Mouse (Mus musculus) CH12.LX (cell line): ENCODE results near the gene Zdhhc25. TPM values are rescaled to one million over a fixed set of nuclear protein-coding genes. Genes with fewer than 3 reads are reported as not detected.

Source experiments
- DNase-seq: peaks from one replicate; pipeline ENCODE4 v3.0.0-alpha.2; 2013; ENCODE audit errors: extremely low read depth
- H3K27ac ChIP-seq: 2 replicates; pipeline ENCODE4 v1.5.1; 2012; ENCODE audit warnings: low read depth, mild to moderate bottlenecking, control low read depth, moderate library complexity; ENCODE audit not compliant: insufficient read depth
- H3K27me3 ChIP-seq: replicated peaks from 2 replicates; pipeline ENCODE3; 2012; ENCODE audit warnings: inconsistent platforms
- H3K36me3 ChIP-seq, 2 experiments: replicated peaks in 1 of 2; 2 replicates each; pipeline versions ENCODE3 to v1.6.1; 2012; ENCODE audit warnings: inconsistent platforms in 1 of 2, low read length in 1 of 2, mild to moderate bottlenecking in 1 of 2, mixed read lengths in 1 of 2, moderate library complexity in 1 of 2; ENCODE audit not compliant: control insufficient read depth in 1 of 2, insufficient read depth in 1 of 2
- H3K4me1 ChIP-seq, 2 experiments: 2 replicates each; pipeline ENCODE4 v1.6.1; 2012; ENCODE audit warnings: inconsistent platforms in 1 of 2, moderate library complexity in 1 of 2; ENCODE audit not compliant: insufficient read depth in 2 of 2, control insufficient read depth in 1 of 2
- H3K4me2 ChIP-seq: 2 replicates; pipeline ENCODE4 v1.6.1; 2012; ENCODE audit warnings: low read depth, mild to moderate bottlenecking, control low read depth; ENCODE audit not compliant: poor library complexity, insufficient read depth, severe bottlenecking
- H3K4me3 ChIP-seq, 3 experiments: fragments of 150-350 bp in 1 of 3; sonication (generic) in 1 of 3; replicated peaks in 1 of 3; 2 replicates each; pipeline versions ENCODE3 to v1.5.1; 2011 to 2012; ENCODE audit warnings: low read depth in 2 of 3, low read length in 2 of 3, mild to moderate bottlenecking in 2 of 3, moderate library complexity in 2 of 3, control low read depth in 1 of 3, improper control_type of control experiment in 1 of 3, inconsistent platforms in 1 of 3, mixed read lengths in 1 of 3; ENCODE audit not compliant: poor library complexity in 1 of 3
- H3K79me2 ChIP-seq: replicated peaks from 2 replicates; pipeline ENCODE4 v1.6.1; 2012; ENCODE audit warnings: mild to moderate bottlenecking, moderate library complexity; ENCODE audit not compliant: control insufficient read depth, poor library complexity, insufficient read depth, severe bottlenecking; ENCODE audit errors: extremely low read depth
- H3K9ac ChIP-seq: 2 replicates; pipeline ENCODE4 v1.6.1; 2012; ENCODE audit warnings: low read depth, mild to moderate bottlenecking, control low read depth, moderate library complexity; ENCODE audit not compliant: insufficient read depth
- H3K9me3 ChIP-seq: replicated peaks from 2 replicates; pipeline ENCODE3; 2012; ENCODE audit warnings: low read length, inconsistent platforms, mixed read lengths
- BHLHE40 ChIP-seq: IDR thresholded peaks from 2 replicates; pipeline ENCODE4 v1.6.1; 2011; ENCODE audit warnings: mild to moderate bottlenecking, low read depth, low read length, improper control_type of control experiment
- CHD2 ChIP-seq: IDR thresholded peaks from 2 replicates; pipeline ENCODE4 v1.6.1; 2011; ENCODE audit warnings: low read length, improper control_type of control experiment
- CTCF ChIP-seq, 2 experiments: IDR thresholded peaks in 1 of 2; conservative IDR thresholded peaks in 1 of 2; 2 replicates each; pipeline ENCODE4 v1.5.1; 2011 to 2012; ENCODE audit warnings: low read depth in 2 of 2, low read length in 2 of 2, improper control_type of control experiment in 1 of 2, inconsistent platforms in 1 of 2, mild to moderate bottlenecking in 1 of 2, moderate library complexity in 1 of 2
- ETS1 ChIP-seq: conservative IDR thresholded peaks from 2 replicates; pipeline ENCODE4 v1.6.1; 2012; ENCODE audit warnings: low read depth, mild to moderate bottlenecking, inconsistent platforms, low read length, improper control_type of control experiment, moderate library complexity
- HCFC1 ChIP-seq: IDR thresholded peaks from 2 replicates; pipeline ENCODE4 v1.6.1; 2012; ENCODE audit warnings: low read depth, mild to moderate bottlenecking, inconsistent platforms, low read length, improper control_type of control experiment
- JUND ChIP-seq: conservative IDR thresholded peaks from 2 replicates; pipeline ENCODE4 v1.6.1; 2011; ENCODE audit warnings: low read depth, low read length, improper control_type of control experiment
- KAT2A ChIP-seq: IDR thresholded peaks from 2 replicates; pipeline ENCODE4 v1.6.1; 2012; ENCODE audit warnings: low read length, improper control_type of control experiment, inconsistent platforms; ENCODE audit not compliant: insufficient replicate concordance
- MAFK ChIP-seq: IDR thresholded peaks from 2 replicates; pipeline ENCODE4 v1.6.1; 2011; ENCODE audit warnings: low read length, improper control_type of control experiment; ENCODE audit not compliant: insufficient replicate concordance
- MAX ChIP-seq: IDR thresholded peaks from 2 replicates; pipeline ENCODE4 v1.6.1; 2011; ENCODE audit warnings: low read length, improper control_type of control experiment
- MAZ ChIP-seq: IDR thresholded peaks from 2 replicates; pipeline ENCODE4 v1.6.1; 2012; ENCODE audit warnings: low read depth, mild to moderate bottlenecking, inconsistent platforms, low read length, improper control_type of control experiment, moderate library complexity
- MEF2A ChIP-seq: IDR thresholded peaks from 2 replicates; pipeline ENCODE4 v1.6.1; 2014; ENCODE audit warnings: low read depth, mild to moderate bottlenecking, inconsistent platforms, low read length, improper control_type of control experiment, borderline replicate concordance
- MXI1 ChIP-seq: IDR thresholded peaks from 2 replicates; pipeline ENCODE4 v1.6.1; 2011; ENCODE audit warnings: mild to moderate bottlenecking, low read depth, low read length, improper control_type of control experiment
- MYC ChIP-seq: IDR thresholded peaks from 2 replicates; pipeline ENCODE4 v1.6.1; 2011; ENCODE audit warnings: low read depth, mild to moderate bottlenecking, improper control_type of control experiment, low read length
- NRF1 ChIP-seq: IDR thresholded peaks from 2 replicates; pipeline ENCODE4 v1.6.1; 2014; ENCODE audit warnings: low read depth, mild to moderate bottlenecking, inconsistent platforms, low read length, improper control_type of control experiment, moderate library complexity
- PAX5 ChIP-seq: IDR thresholded peaks from 2 replicates; pipeline ENCODE4 v1.6.1; 2012; ENCODE audit warnings: low read length, inconsistent platforms, mixed read lengths
- POLR2A ChIP-seq: IDR thresholded peaks from 2 replicates; pipeline ENCODE4 v1.6.1; 2011; ENCODE audit warnings: low read depth, mild to moderate bottlenecking, improper control_type of control experiment, low read length
- POLR2AphosphoS2 ChIP-seq: IDR thresholded peaks from 2 replicates; pipeline ENCODE4 v1.6.1; 2011; ENCODE audit warnings: low read depth, low read length, improper control_type of control experiment
- RCOR1 ChIP-seq: conservative IDR thresholded peaks from 2 replicates; pipeline ENCODE4 v1.6.1; 2012; ENCODE audit warnings: low read depth, mild to moderate bottlenecking, inconsistent platforms, low read length, improper control_type of control experiment
- SMC3 ChIP-seq: IDR thresholded peaks from 2 replicates; pipeline ENCODE4 v1.6.1; 2011; ENCODE audit warnings: low read depth, low read length, improper control_type of control experiment
- USF1 ChIP-seq: IDR thresholded peaks from 2 replicates; pipeline ENCODE4 v1.6.1; 2014; ENCODE audit warnings: low read depth, mild to moderate bottlenecking, inconsistent platforms, low read length, improper control_type of control experiment
- ZC3H11A ChIP-seq: IDR thresholded peaks from 2 replicates; pipeline ENCODE4 v1.6.1; 2012; ENCODE audit warnings: low read depth, mild to moderate bottlenecking, inconsistent platforms, low read length, improper control_type of control experiment
- ZKSCAN1 ChIP-seq: IDR thresholded peaks from 2 replicates; pipeline ENCODE4 v1.6.1; 2012; ENCODE audit warnings: low read depth, inconsistent platforms, low read length, improper control_type of control experiment, borderline replicate concordance
- ZNF384 ChIP-seq: IDR thresholded peaks from 2 replicates; pipeline ENCODE4 v1.6.1; 2012; ENCODE audit warnings: low read depth, low read length, improper control_type of control experiment, inconsistent platforms
- dilution Hi-C: fragments of 300-500 bp; cut with MboI; formaldehyde crosslinking; loops from 2 replicates; pipeline ENCODE4 v1.14.3; 2020; ENCODE audit warnings: low sequenced_read_pairs; ENCODE audit not compliant: extremely low pct_unique_long_range_greater_than_20kb, extremely low pct_ligation_motif_present
- in situ Hi-C: fragments of 300-500 bp; cut with MboI; formaldehyde crosslinking; loops from 3 replicates; pipeline ENCODE4 v1.14.3; 2019; ENCODE audit warnings: low sequenced_read_pairs, low pct_ligation_motif_present, low pct_unique_long_range_greater_than_20kb, mixed read lengths
- polyA plus RNA-seq: library from polyadenylated mRNA; unstranded; fragments of >175 nt; gene quantifications from 2 replicates; pipeline ENCODE4 v1.2.1, GENCODE M21; 2012; ENCODE audit warnings: low read depth; ENCODE audit not compliant: insufficient read length
- total RNA-seq, 2 experiments: library from RNA; depleted of rRNA; stranded (reverse); fragments of 300-350 nt in 1 of 2; fragments of >200 nt in 1 of 2; gene quantifications; 2 replicates each; pipeline ENCODE4 v1.2.3; 2012 to 2014

The Zdhhc25 gene
- total and polyA plus RNA-seq, 3 experiments: not detected

- in situ Hi-C loops: no loop called here
- Histone ChIP-seq H3K4me3 (no peak overlapping the region), H3K4me1 (no peaks in the 10 kb centered on the region), H3K27ac (no peak overlapping the region), H3K27me3 (peaks cover 35% of the 10 kb centered on the region), H3K36me3 (no peaks in the 10 kb centered on the region), H3K4me2 (no peak overlapping the region), H3K79me2 (no peaks in the 10 kb centered on the region), H3K9ac (no peak overlapping the region), H3K9me3 (peaks cover 5% of the 10 kb centered on the region)
- dilution Hi-C loops: no loop called here
- TF ChIP-seq PAX5: no peak
- TF ChIP-seq JUND: no peak
- no peak for TF ChIP-seq MAZ
- no peak for TF ChIP-seq MYC
- no peak for TF ChIP-seq RCOR1
- no peak for TF ChIP-seq HCFC1
- no peak for TF ChIP-seq POLR2AphosphoS2
- TF ChIP-seq KAT2A: no peak
- no peak for TF ChIP-seq CHD2
- TF ChIP-seq ZNF384: no peak
- no peak for TF ChIP-seq USF1
- TF ChIP-seq MXI1: no peak
- no peak for TF ChIP-seq CTCF (conservative IDR thresholded peaks at IDR 0.05 in 1 of 2, IDR thresholded peaks at IDR 0.05 in 1 of 2; ENCODE audit: low read depth in 2 of 2, low read length in 2 of 2)
- TF ChIP-seq MEF2A: no peak
- DNase-seq: no peak
These were observed 3.6 kb downstream of the Zdhhc25 start for GRCm38 (mm10) chr15:88603733-88604119.

GRCm38 (mm10) chr15:88604669-88605414 is 4.7 kb downstream of the Zdhhc25 start:
- no peaks in the 10 kb centered on the region for H3K4me1 ChIP-seq
- DNase-seq: no peak
- no peaks in the 10 kb centered on the region for H3K79me2 ChIP-seq
- TF ChIP-seq PAX5 (no peak), MEF2A (no peak), SMC3 (no peak), MXI1 (no peak), ZKSCAN1 (no peak), RCOR1 (no peak), ZNF384 (no peak), CHD2 (no peak), BHLHE40 (no peak), MAFK (no peak), NRF1 (no peak), CTCF (conservative IDR thresholded peaks at IDR 0.05 in 1 of 2, IDR thresholded peaks at IDR 0.05 in 1 of 2; ENCODE audit: low read depth in 2 of 2, low read length in 2 of 2) (no peak), ETS1 (no peak), ZC3H11A (no peak), POLR2AphosphoS2 (no peak), POLR2A (no peak), MAX (no peak)
- no peak overlapping the region for H3K4me2 ChIP-seq
- no peaks in the 10 kb centered on the region for H3K36me3 ChIP-seq
- in situ Hi-C loops: no loop called here
- peaks cover 5% of the 10 kb centered on the region for H3K9me3 ChIP-seq
- H3K4me3 ChIP-seq: no peak overlapping the region
- no peak overlapping the region for H3K9ac ChIP-seq
- H3K27me3 ChIP-seq: peaks cover 45% of the 10 kb centered on the region
- dilution Hi-C loops: no loop called here
- H3K27ac ChIP-seq: no peak overlapping the region
